Mouse (Mus musculus): ENCODE results near the gene Fam50a. TPM values are rescaled to one million over a fixed set of nuclear protein-coding genes. Genes with fewer than 3 reads are reported as not detected.
A peak's percentile ranks its signal among the peaks of the same experiment; 100 is the strongest.

The Fam50a gene
- total RNA-seq (2014; fragmentation: Nextera tagmentation) = 42.5 and 46.1 TPM in 2 replicates
- total RNA-seq (2017) = 50.3 and 59.5 TPM in 2 replicates

- ATAC-seq (replicated peaks; ENCODE audit: poor library complexity, severe bottlenecking) = peak; percentile 96
These were observed at the start of gene Fam50a for GRCm38 (mm10) chrX:74312540-74313464. Fam50a (plus strand) TSS chrX:74313033.

- peak; percentile 6; the same call in 1 of the 2 replicates for ATAC-seq (replicated peaks; ENCODE audit: poor library complexity, severe bottlenecking)
These were observed 43.1 kb upstream of the Fam50a start for GRCm38 (mm10) chrX:74269736-74270061.

GRCm38 (mm10) chrX:74270062-74270901, 42.6 kb upstream of the Fam50a start, which contains the start of gene Rpl10:
Rpl10 (plus strand) TSS chrX:74270812.
- ATAC-seq (replicated peaks; ENCODE audit: poor library complexity, severe bottlenecking) = peak; percentile 73

GRCm38 (mm10) chrX:74270902-74271551, 41.8 kb upstream of the Fam50a start:
- ATAC-seq (replicated peaks; ENCODE audit: poor library complexity, severe bottlenecking) = peak; percentile 28

- peak; percentile 9 for ATAC-seq (replicated peaks; ENCODE audit: poor library complexity, severe bottlenecking)
These were observed 39.2 kb upstream of the Fam50a start for GRCm38 (mm10) chrX:74273422-74274322.

GRCm38 (mm10) chrX:74277916-74278315, 34.9 kb upstream of the Fam50a start:
- peak; percentile 51 for ATAC-seq (replicated peaks; ENCODE audit: poor library complexity, severe bottlenecking)

GRCm38 (mm10) chrX:74281041-74281731, 31.6 kb upstream of the Fam50a start:
- no peak for ATAC-seq (replicated peaks; ENCODE audit: poor library complexity, severe bottlenecking)

- ATAC-seq (replicated peaks; ENCODE audit: poor library complexity, severe bottlenecking) = peak; percentile 79
These were observed 31.0 kb upstream of the Fam50a start, which contains the start of the genes Taz and Dnase1l1 for GRCm38 (mm10) chrX:74281732-74282394. Taz (plus strand) TSS chrX:74281912. Dnase1l1 (minus strand) TSS chrX:74282337.

- peak; percentile 74 for ATAC-seq (replicated peaks; ENCODE audit: poor library complexity, severe bottlenecking)
These were observed 30.3 kb upstream of the Fam50a start for GRCm38 (mm10) chrX:74282395-74283091.

GRCm38 (mm10) chrX:74283092-74283437, 29.8 kb upstream of the Fam50a start:
- ATAC-seq (replicated peaks; ENCODE audit: poor library complexity, severe bottlenecking) = 0 out of 2 replicates have a peak, but pooled peaks have one; percentile 5

- no peak for ATAC-seq (replicated peaks; ENCODE audit: poor library complexity, severe bottlenecking)
These were observed 19.4 kb upstream of the Fam50a start for GRCm38 (mm10) chrX:74293431-74293830.

GRCm38 (mm10) chrX:74296538-74297448, 16.0 kb upstream of the Fam50a start, which contains the start of gene Atp6ap1:
Atp6ap1 (plus strand) TSS chrX:74297097.
- peak; percentile 98 for ATAC-seq (replicated peaks; ENCODE audit: poor library complexity, severe bottlenecking)

- ATAC-seq (replicated peaks; ENCODE audit: poor library complexity, severe bottlenecking) = no peak
These were observed 14.5 kb upstream of the Fam50a start for GRCm38 (mm10) chrX:74298348-74298747.

- peak; percentile 60 for ATAC-seq (replicated peaks; ENCODE audit: poor library complexity, severe bottlenecking)
These were observed 13.1 kb upstream of the Fam50a start for GRCm38 (mm10) chrX:74299721-74300120.

- ATAC-seq (replicated peaks; ENCODE audit: poor library complexity, severe bottlenecking) = peak; percentile 88
These were observed 7.7 kb upstream of the Fam50a start, which contains the start of gene Gdi1 for GRCm38 (mm10) chrX:74304867-74305700. Gdi1 (plus strand) TSS chrX:74304998.
